Mouse (Mus musculus) heart, postnatal 10 days (tissue): ENCODE measurements at regions not wholly inside any gene's neighbourhood (a gene's known extent, or its start where the extent isn't known, plus 50 kb on each side); places are given as distances from the start of the nearest gene placed in this dataset.

ENCODE experiments used
- DNase-seq, 2 experiments: peaks; one replicate each; pipeline ENCODE4 v3.0.0; 2021
- intact Hi-C: fragments of 180-260 bp; cut with DNase I; formaldehyde crosslinking; loops from one replicate; pipeline ENCODE4 v1.15.1; 2025

GRCm38 (mm10) chr9:120796111-120796880, 132.7 kb upstream of the Ctnnb1 start:
- intact Hi-C loops: loop anchor here (5.0 kb wide), 1 partner anchor 121 kb away; no protein-coding TSS in a partner anchor
- no peak for DNase-seq

- intact Hi-C loops: loop anchor here (5.0 kb wide), 1 partner anchor 119 kb away; no protein-coding TSS in a partner anchor
- no peak for DNase-seq
Measured at GRCm38 (mm10) chr9:120797996-120798663, 130.9 kb upstream of the Ctnnb1 start.

GRCm38 (mm10) chr9:120798901-120799300, 130.1 kb upstream of the Ctnnb1 start:
- intact Hi-C loops: loop anchor here (5.0 kb wide), 1 partner anchor 118 kb away; no protein-coding TSS in a partner anchor

GRCm38 (mm10) chr9:120802646-120803045, 126.4 kb upstream of the Ctnnb1 start:
- DNase-seq: no peak
- intact Hi-C loops: no loop called here

More at GRCm38 (mm10) chr9:120798901-120799300, 130.1 kb upstream of the Ctnnb1 start:
- no peak for DNase-seq

GRCm38 (mm10) chr9:120804760-120805294, 124.2 kb upstream of the Ctnnb1 start:
- intact Hi-C loops: no loop called here
- peak; percentile 31 to 38 for DNase-seq

GRCm38 (mm10) chr9:120808741-120809425, 120.1 kb upstream of the Ctnnb1 start:
- intact Hi-C loops: no loop called here
- no peak for DNase-seq

- DNase-seq: no peak
- intact Hi-C loops: no loop called here
Measured at GRCm38 (mm10) chr9:120811522-120811921, 117.5 kb upstream of the Ctnnb1 start.

- intact Hi-C loops: no loop called here
- no peak for DNase-seq
Measured at GRCm38 (mm10) chr9:120812667-120813210, 116.3 kb upstream of the Ctnnb1 start.

GRCm38 (mm10) chr9:120814286-120814685, 114.7 kb upstream of the Ctnnb1 start:
- DNase-seq: no peak
- intact Hi-C loops: no loop called here

GRCm38 (mm10) chr9:120818726-120819317, 110.2 kb upstream of the Ctnnb1 start:
- intact Hi-C loops: no loop called here
- DNase-seq: no peak

- DNase-seq: no peak
- intact Hi-C loops: no loop called here
Measured at GRCm38 (mm10) chr9:120820892-120821291, 108.1 kb upstream of the Ctnnb1 start.

- intact Hi-C loops: no loop called here
- DNase-seq: no peak
Measured at GRCm38 (mm10) chr9:120823397-120823796, 105.6 kb upstream of the Ctnnb1 start.

GRCm38 (mm10) chr9:120826266-120826665, 102.8 kb upstream of the Ctnnb1 start:
- no peak for DNase-seq
- intact Hi-C loops: no loop called here

- DNase-seq: peak; percentile 81
- intact Hi-C loops: no loop called here
Measured at GRCm38 (mm10) chr9:120830526-120830925, 98.5 kb upstream of the Ctnnb1 start.

GRCm38 (mm10) chr9:120834166-120834565, 94.8 kb upstream of the Ctnnb1 start:
- intact Hi-C loops: no loop called here
- DNase-seq: no peak

- intact Hi-C loops: no loop called here
- DNase-seq: no peak
Measured at GRCm38 (mm10) chr9:120835621-120836020, 93.4 kb upstream of the Ctnnb1 start.

- intact Hi-C loops: no loop called here
Measured at GRCm38 (mm10) chr9:120837431-120838150, 91.4 kb upstream of the Ctnnb1 start.

GRCm38 (mm10) chr9:120843753-120844152, 85.3 kb upstream of the Ctnnb1 start:
- intact Hi-C loops: no loop called here
- DNase-seq: no peak

More at GRCm38 (mm10) chr9:120837431-120838150, 91.4 kb upstream of the Ctnnb1 start:
- DNase-seq: no peak

- intact Hi-C loops: no loop called here
- DNase-seq: no peak
Measured at GRCm38 (mm10) chr9:120845538-120845937, 83.5 kb upstream of the Ctnnb1 start.

- DNase-seq: peak in 1 of 2 experiments; percentile 27
- intact Hi-C loops: loop anchor here (1.0 kb wide), 1 partner anchor 40 kb away; no protein-coding TSS in a partner anchor
Measured at GRCm38 (mm10) chr9:120847649-120848048, 81.4 kb upstream of the Ctnnb1 start.
